ENCODE assay signal across 23 mouse cellular contexts in the genomic region with DNA sequence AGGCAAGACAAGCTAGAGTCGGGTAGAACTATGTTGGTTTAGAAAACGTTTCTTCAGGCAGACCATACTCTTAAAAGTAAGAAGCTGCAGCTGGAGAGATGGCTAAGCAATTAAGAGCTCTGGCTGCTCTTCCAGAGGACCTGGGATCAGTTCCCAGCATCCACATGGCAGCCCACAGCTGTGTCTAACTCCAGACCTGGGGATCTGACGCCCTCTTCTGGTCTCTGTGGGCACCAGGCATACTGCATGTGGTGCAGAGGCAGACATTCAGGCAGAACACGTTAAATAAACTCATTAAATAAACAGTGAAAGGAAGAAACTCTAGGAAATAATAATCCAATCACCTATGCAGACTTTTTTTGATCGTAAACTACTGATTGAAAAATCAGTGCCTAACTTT. TPM values are rescaled to one million over a fixed set of nuclear protein-coding genes. Genes with fewer than 3 reads are reported as not detected.
DNase-seq lines count a peak whose midpoint lies in the region; ATAC-seq and TF ChIP-seq lines count a peak whose summit lies in the region.
"Had no signal": no experiment of that assay in that cellular context is flagged by ENCODE, and none has a peak within 500 bp of the region (broad histone marks: within the 10 kb centered on the region; RNA-seq: fewer than 3 reads in every experiment).

No protein-coding gene starts in this region.

- peaks cover 47 to 59% of the 10 kb centered on the region in 2 experiments for H3K4me1 ChIP-seq in liver, embryonic 14.5 days (replicated peaks; ENCODE audit: control insufficient read depth in 2 of 2, insufficient read depth in 2 of 2, low read length in 1 of 2)
- peaks cover 88% of the 10 kb centered on the region for H3K4me1 ChIP-seq in liver, embryonic 12.5 days
- peaks cover 14% of the 10 kb centered on the region for H3K4me1 ChIP-seq in intestine, embryonic 15.5 days (replicated peaks)
- H3K4me1 ChIP-seq in stomach, postnatal 0 days (replicated peaks; ENCODE audit: control insufficient read depth, insufficient read depth), result no peaks in the 10 kb centered on the region; the same call in 1 of the 2 replicates

- H3K4me3 ChIP-seq in liver, embryonic 14.5 days (ENCODE audit: insufficient read depth in 1 of 2, low read depth in 2 of 2, low read length in 2 of 2), result no peak overlapping the region
- no peak overlapping the region for H3K4me3 ChIP-seq in liver, embryonic 12.5 days
- no peak overlapping the region for H3K4me3 ChIP-seq in intestine, embryonic 15.5 days (replicated peaks)
- no peak overlapping the region for H3K4me3 ChIP-seq in stomach, postnatal 0 days (ENCODE audit: low read depth, low read length)
- H3K4me3 ChIP-seq: embryonic facial prominence, embryonic 12.5 days; forebrain, embryonic 15.5 days; midbrain, embryonic 10.5 days; myocyte; neural tube, embryonic 13.5 days had no signal

- TF ChIP-seq EP300 in liver, embryonic 14.5 days (IDR thresholded peaks at IDR 0.05; ENCODE audit: low read depth), result no peak
- TF ChIP-seq EP300 in stomach, postnatal 0 days (optimal IDR thresholded peaks at IDR 0.05), result no peak

- peak; percentile 36; the same call in 1 of the 2 replicates for TF ChIP-seq CTCF in liver, embryonic 14.5 days (IDR thresholded peaks at IDR 0.05; ENCODE audit: low read depth)
- 0 out of 2 replicates have a peak, but pooled peaks have one; percentile 22 for TF ChIP-seq CTCF in stomach, postnatal 0 days (IDR thresholded peaks at IDR 0.05; ENCODE audit: low read depth)

- no peak overlapping the region for H3K9ac ChIP-seq in liver, embryonic 14.5 days (replicated peaks)
- no peak overlapping the region for H3K9ac ChIP-seq in liver, embryonic 12.5 days
- no peak overlapping the region for H3K9ac ChIP-seq in intestine, embryonic 15.5 days
- H3K9ac ChIP-seq in stomach, postnatal 0 days (ENCODE audit: low read length), result no peak overlapping the region
- H3K9ac ChIP-seq: embryonic facial prominence, embryonic 12.5 days; forebrain, embryonic 15.5 days; neural tube, embryonic 13.5 days had no signal

- ATAC-seq in liver, embryonic 14.5 days (ENCODE audit: insufficient read depth), result no peak
- no peak for ATAC-seq in liver, embryonic 12.5 days
- no peak for ATAC-seq in intestine, embryonic 15.5 days
- no peak for ATAC-seq in stomach, postnatal 0 days (ENCODE audit: low FRiP score, low TSS enrichment)
- ATAC-seq: hindbrain, postnatal 0 days; midbrain, embryonic 16.5 days had no signal

- no peaks in the 10 kb centered on the region for H3K9me3 ChIP-seq in liver, embryonic 14.5 days (ENCODE audit: control insufficient read depth, low read length)
- H3K9me3 ChIP-seq in liver, embryonic 12.5 days (replicated peaks), result no peaks in the 10 kb centered on the region
- no peaks in the 10 kb centered on the region for H3K9me3 ChIP-seq in intestine, embryonic 15.5 days
- no peaks in the 10 kb centered on the region for H3K9me3 ChIP-seq in stomach, postnatal 0 days (ENCODE audit: control insufficient read depth, low read length)
- H3K9me3 ChIP-seq: embryonic facial prominence, embryonic 12.5 days; forebrain, embryonic 15.5 days; midbrain, embryonic 10.5 days; neural tube, embryonic 13.5 days had no signal

- peaks cover 12% of the 10 kb centered on the region for H3K36me3 ChIP-seq in liver, embryonic 14.5 days (replicated peaks; ENCODE audit: control insufficient read depth, insufficient read depth, low read depth)
- H3K36me3 ChIP-seq in liver, embryonic 12.5 days, result peaks cover 16% of the 10 kb centered on the region
- H3K36me3 ChIP-seq in intestine, embryonic 15.5 days, result peaks cover 8% of the 10 kb centered on the region; the same call in 1 of the 2 replicates
- H3K36me3 ChIP-seq in stomach, postnatal 0 days (ENCODE audit: control insufficient read depth, insufficient read depth, low read length), result peaks cover 5% of the 10 kb centered on the region; the same call in 1 of the 2 replicates
- H3K36me3 ChIP-seq: embryonic facial prominence, embryonic 12.5 days had no signal

- DNase-seq in heart, adult 11 months, result peak; percentile 84
- no peak for DNase-seq in heart, adult 9 months (ENCODE audit: low spot score in 2 of 2)
- no peak for DNase-seq in liver, embryonic 14.5 days (ENCODE audit: low read depth in 3 of 3, low spot score in 3 of 3)
- DNase-seq in stomach, postnatal 0 days (ENCODE audit: low spot score), result no peak
- DNase-seq in spleen, postnatal 10 days (ENCODE audit: low spot score in 2 of 2), result no peak
- DNase-seq: adrenal gland, adult 2 months; cerebellum, adult 11-12 months; gastrocnemius, postnatal 10 days; layer of hippocampus, adult 9-11 months; right cerebral cortex, adult 18-20 months; right cerebral cortex, postnatal 4 days; thymus, postnatal 14 days had no signal

- 80% methylated on average over 5 of the region's 5 CpGs for WGBS in liver, embryonic 14.5 days (ENCODE audit: insufficient replicate concordance)
- 81% methylated on average over 5 of the region's 5 CpGs for WGBS in liver, embryonic 12.5 days (ENCODE audit: insufficient replicate concordance)
- WGBS in intestine, embryonic 15.5 days, result 88% methylated on average over 5 of the region's 5 CpGs
- 68% methylated on average over 5 of the region's 5 CpGs for WGBS in stomach, postnatal 0 days

- H3K27ac ChIP-seq in liver, embryonic 14.5 days, result no peak overlapping the region
- no peak overlapping the region for H3K27ac ChIP-seq in liver, embryonic 12.5 days
- H3K27ac ChIP-seq in intestine, embryonic 15.5 days, result 0 out of 2 replicates have a peak overlapping the region, but pooled peaks have one; percentile 36
- no peak overlapping the region for H3K27ac ChIP-seq in stomach, postnatal 0 days (replicated peaks)
- H3K27ac ChIP-seq: embryonic facial prominence, embryonic 12.5 days; forebrain, embryonic 15.5 days; hindbrain, postnatal 0 days; kidney, postnatal 0 days; macrophage; midbrain, embryonic 10.5 days; neural tube, embryonic 13.5 days had no signal

- no peaks in the 10 kb centered on the region for H3K27me3 ChIP-seq in liver, embryonic 14.5 days (ENCODE audit: control insufficient read depth, insufficient read depth, low read length)
- H3K27me3 ChIP-seq in liver, embryonic 12.5 days (replicated peaks), result 0 out of 2 replicates have a peak, but pooled peaks cover 5% of the 10 kb centered on the region
- no peaks in the 10 kb centered on the region for H3K27me3 ChIP-seq in intestine, embryonic 15.5 days (replicated peaks)
- H3K27me3 ChIP-seq in stomach, postnatal 0 days (ENCODE audit: control insufficient read depth, insufficient read depth, low read length), result no peaks in the 10 kb centered on the region
- H3K27me3 ChIP-seq: embryonic facial prominence, embryonic 12.5 days; forebrain, embryonic 15.5 days; neural tube, embryonic 13.5 days had no signal

- H3K4me2 ChIP-seq in liver, embryonic 14.5 days (ENCODE audit: low read depth), result peak overlapping the region; percentile 20; the same call in 1 of the 2 replicates
- no peak overlapping the region for H3K4me2 ChIP-seq in liver, embryonic 12.5 days
- no peak overlapping the region for H3K4me2 ChIP-seq in intestine, embryonic 15.5 days (replicated peaks)
- H3K4me2 ChIP-seq in stomach, postnatal 0 days (replicated peaks; ENCODE audit: low read depth), result no peak overlapping the region
- H3K4me2 ChIP-seq: embryonic facial prominence, embryonic 12.5 days; forebrain, embryonic 15.5 days; neural tube, embryonic 13.5 days had no signal

RNA-seq across cellular contexts. Expression of a gene that starts 7.4 kb away (rescaled TPM):
- polyA plus RNA-seq in liver, embryonic 14.5 days (2012; rRNA removed), result 84.9 and 140 TPM in 2 replicates
- 136 and 143 TPM in 2 replicates for polyA plus RNA-seq in liver, embryonic 14.5 days (2014; fragmentation: Nextera tagmentation; extraction: Ambion mirVana)
- 87.1 and 88.2 TPM in 2 replicates for polyA plus RNA-seq in liver, embryonic 12.5 days (2016; fragmentation: Nextera tagmentation; extraction: Ambion mirVana)
- polyA plus RNA-seq in intestine, embryonic 15.5 days (2015; fragmentation: Nextera tagmentation; extraction: Ambion mirVana), result 40.4 and 49.7 TPM in 2 replicates
- 25.5 and 30.1 TPM in 2 replicates for polyA plus RNA-seq in stomach, postnatal 0 days (2015; fragmentation: Nextera tagmentation; extraction: Ambion mirVana)
